Mouse (Mus musculus) lung, postnatal 36 days (tissue): ENCODE results near the gene Pou2f2.

Source experiments
- DNase-seq: peaks from one replicate; pipeline ENCODE4 v3.0.0; 2022; ENCODE audit warnings: mixed read lengths

Gene Pou2f2

DNA sequence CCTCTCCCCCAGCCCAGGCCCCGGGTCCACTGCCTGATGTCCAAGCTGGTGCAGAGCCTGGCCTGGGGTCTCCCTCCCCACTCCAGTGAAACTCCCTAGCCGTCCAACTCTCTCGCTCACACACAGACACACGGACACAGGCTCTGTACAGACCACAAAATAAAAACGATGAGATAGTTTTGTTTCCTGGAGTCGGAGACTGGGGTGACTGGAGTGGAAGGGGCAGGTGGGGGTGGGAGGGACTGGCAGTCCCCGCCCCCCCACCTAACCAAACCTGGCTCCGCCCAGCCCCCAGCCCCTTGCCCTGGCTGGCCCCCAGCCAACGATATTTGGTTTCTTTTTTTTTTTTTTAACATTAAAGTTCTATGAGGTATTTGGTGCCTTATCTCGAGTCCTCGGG is 90.6 kb downstream of the Pou2f2 start:
- no peak for DNase-seq

GRCm38 (mm10) chr7:25088531-25088930 is 91.0 kb downstream of the Pou2f2 start:
- DNase-seq, result no peak

GRCm38 (mm10) chr7:25087972-25088371 is 91.6 kb downstream of the Pou2f2 start:
- no peak for DNase-seq

- DNase-seq, result no peak
These were observed 92.1 kb downstream of the Pou2f2 start for GRCm38 (mm10) chr7:25087256-25087912.

GRCm38 (mm10) chr7:25086656-25087055 is 92.9 kb downstream of the Pou2f2 start:
- no peak for DNase-seq

GRCm38 (mm10) chr7:25084621-25085020 is 94.9 kb downstream of the Pou2f2 start:
- peak; percentile 60 for DNase-seq

DNA sequence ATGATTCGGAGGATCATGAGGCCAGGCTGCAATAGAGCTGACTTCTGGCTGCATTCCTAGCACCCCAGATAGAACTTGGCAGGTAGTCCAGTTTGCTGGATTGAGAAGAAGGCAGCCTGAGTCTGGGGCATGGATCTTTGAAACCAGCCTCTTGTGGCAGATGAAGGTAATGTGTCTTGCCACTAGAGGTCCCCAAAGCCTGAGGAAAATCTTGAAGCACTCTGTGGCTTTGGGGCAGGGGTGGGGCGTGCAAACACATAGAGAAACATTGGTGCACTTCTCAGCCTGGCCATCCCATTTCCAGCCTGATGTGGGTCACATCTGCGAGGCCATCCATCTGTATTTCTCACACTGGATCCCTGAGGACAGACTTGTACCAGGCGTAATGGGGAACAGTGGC is 97.0 kb downstream of the Pou2f2 start:
- DNase-seq, result peak; percentile 71

DNA sequence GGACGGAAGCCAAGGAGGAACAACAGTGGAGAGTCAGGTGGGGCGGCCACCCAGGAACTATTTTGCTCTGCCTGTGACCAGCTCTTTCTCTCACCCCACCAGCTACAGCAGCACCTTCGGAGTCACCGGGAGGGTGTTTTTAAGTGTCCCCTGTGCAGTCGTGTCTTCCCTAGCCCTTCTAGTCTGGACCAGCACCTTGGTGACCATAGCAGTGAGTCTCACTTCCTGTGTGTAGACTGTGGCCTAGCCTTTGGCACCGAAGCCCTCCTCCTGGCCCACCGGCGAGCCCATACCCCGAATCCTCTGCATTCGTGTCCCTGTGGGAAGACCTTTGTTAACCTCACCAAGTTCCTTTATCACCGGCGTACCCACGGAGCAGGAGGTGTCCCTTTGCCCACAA is 99.1 kb downstream of the Pou2f2 start:
- no peak for DNase-seq

- DNase-seq, result peak; percentile 30
These were observed 100.0 kb downstream of the Pou2f2 start for GRCm38 (mm10) chr7:25079496-25080026.

DNA sequence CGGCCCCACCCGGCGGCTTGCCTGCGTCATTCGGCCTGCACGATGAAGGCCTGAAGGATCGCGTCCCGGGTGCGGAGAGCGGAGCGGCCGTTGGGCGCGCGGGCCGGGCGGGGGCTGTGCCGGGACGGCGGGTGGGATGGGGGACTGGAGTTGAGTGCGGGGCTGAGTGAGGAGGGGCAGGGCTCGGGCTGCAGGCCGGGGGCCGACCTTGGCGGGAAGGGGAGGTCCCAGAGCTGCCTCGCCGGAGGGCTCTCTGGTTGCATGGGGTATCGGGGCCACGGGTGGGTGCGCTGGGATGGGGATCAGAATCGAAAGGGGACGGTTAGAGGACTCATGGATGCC is 102.1 kb downstream of the Pou2f2 start:
- no peak for DNase-seq

- DNase-seq, result peak; percentile 99
These were observed 102.7 kb downstream of the Pou2f2 start for GRCm38 (mm10) chr7:25076663-25077413.

DNA sequence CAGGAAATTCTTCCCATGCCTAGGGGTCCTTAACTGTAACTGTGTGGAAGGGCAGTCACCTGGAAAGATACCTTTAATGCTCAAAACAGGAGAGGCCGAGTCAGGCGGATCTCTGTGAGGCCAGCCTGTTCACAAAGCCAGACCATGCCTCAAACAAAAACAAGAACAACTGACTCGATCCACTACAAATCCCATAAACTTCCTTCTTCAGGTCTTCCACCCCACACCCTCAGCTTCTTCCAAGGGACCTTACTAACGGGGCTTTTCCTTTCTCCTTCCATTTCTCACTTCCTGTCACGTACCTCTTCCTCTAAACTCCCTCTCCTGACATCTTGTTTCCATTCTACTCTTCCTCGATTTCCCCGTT is 103.2 kb downstream of the Pou2f2 start:
- no peak for DNase-seq

- DNase-seq, result no peak
These were observed 105.6 kb downstream of the Pou2f2 start for GRCm38 (mm10) chr7:25073924-25074323.

- peak; percentile 35 for DNase-seq
These were observed 106.7 kb downstream of the Pou2f2 start for GRCm38 (mm10) chr7:25072716-25073390.

GRCm38 (mm10) chr7:25071979-25072715 is 107.4 kb downstream of the Pou2f2 start, which contains the start of the genes Grik5 and Zfp574:
Gene Grik5, minus strand, starts transcription at chr7:25072346.
Gene Zfp574, plus strand, starts transcription at chr7:25072567.
- DNase-seq, result no peak

DNA sequence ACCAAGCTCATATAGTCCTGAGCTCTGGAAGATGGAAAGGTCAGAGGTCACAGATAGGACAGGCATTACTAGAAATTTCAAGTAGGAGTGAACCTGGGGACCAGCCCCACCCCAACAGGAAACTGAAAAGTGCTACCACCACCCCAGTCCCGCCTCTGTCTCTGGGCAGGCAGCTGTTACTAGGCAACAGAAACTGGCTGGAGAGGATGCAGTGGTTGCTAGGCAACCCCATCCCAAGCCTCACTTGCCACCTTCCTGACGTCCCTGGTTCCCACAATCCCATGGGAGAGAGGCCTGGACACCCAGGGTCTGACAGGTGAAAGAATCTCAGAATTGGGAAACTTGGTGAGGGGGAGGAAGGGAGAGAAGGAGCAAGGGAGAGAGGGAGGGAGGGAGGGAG is 110.8 kb downstream of the Pou2f2 start:
- DNase-seq, result no peak

- no peak for DNase-seq
These were observed 111.4 kb downstream of the Pou2f2 start for GRCm38 (mm10) chr7:25067909-25068656.

GRCm38 (mm10) chr7:25067338-25067737 is 112.2 kb downstream of the Pou2f2 start:
- DNase-seq, result no peak

DNA sequence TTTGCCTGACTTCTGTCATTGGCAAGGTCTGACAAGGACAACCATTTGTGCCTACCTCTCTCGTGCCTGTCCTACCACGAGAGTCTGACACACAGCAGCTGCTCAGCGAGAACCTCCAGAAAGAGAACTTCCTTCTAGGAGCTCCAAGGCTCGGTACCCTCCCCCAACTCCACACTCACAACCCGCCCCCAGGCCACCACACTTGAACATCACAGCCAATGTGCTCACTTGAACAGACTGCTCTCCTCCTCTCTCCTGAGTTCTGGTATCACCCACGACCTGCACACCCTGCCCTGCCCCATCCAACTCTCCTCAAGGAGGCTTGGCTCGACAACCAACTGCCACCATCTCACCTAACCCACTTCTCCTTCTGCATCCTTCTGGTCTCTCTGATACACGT is 115.6 kb downstream of the Pou2f2 start:
- no peak for DNase-seq

- no peak for DNase-seq
These were observed 116.2 kb downstream of the Pou2f2 start for GRCm38 (mm10) chr7:25063346-25063745.

- DNase-seq, result no peak
These were observed 120.7 kb downstream of the Pou2f2 start for GRCm38 (mm10) chr7:25058836-25059235.

GRCm38 (mm10) chr7:25058394-25058793 is 121.1 kb downstream of the Pou2f2 start:
- DNase-seq, result no peak
